Mouse (Mus musculus) brain, embryonic 14.5 days (tissue): ENCODE measurements around the gene Ehmt1.

ENCODE experiments used
- CTCF ChIP-seq: fragments of 200-500 bp; IDR thresholded peaks from 2 replicates; pipeline ENCODE4 v1.5.1; 2012; ENCODE audit warnings: inconsistent platforms, mild to moderate bottlenecking, moderate library complexity, borderline replicate concordance; ENCODE audit not compliant: insufficient read depth, insufficient read length; ENCODE audit errors: extremely low read depth
- POLR2A ChIP-seq: fragments of 200-500 bp; IDR thresholded peaks from 2 replicates; pipeline ENCODE4 v1.6.1; 2012; ENCODE audit warnings: mild to moderate bottlenecking, inconsistent platforms, borderline replicate concordance; ENCODE audit not compliant: poor library complexity, insufficient read depth, insufficient read length, severe bottlenecking; ENCODE audit errors: extremely low read depth

DNA sequence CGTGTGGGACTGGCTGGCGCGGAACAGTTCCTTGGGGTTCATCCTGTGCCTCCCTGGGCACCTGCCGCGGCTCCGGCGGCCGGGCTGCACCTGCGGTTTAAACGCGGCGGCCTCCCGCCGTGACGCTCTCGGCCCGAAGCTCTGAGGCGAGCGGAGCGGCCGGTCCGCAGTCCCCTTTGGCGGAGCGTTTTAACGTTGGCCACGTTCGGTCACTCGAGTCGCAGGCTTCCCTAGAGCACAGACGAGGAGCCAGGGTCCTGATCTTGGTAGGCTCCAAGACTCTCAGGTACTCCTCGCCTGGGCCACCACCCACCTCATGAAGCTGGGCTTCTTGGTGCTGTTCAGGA lies 30.7 kb upstream of the Ehmt1 start:
- TF ChIP-seq POLR2A (no peak), CTCF (no peak)
